Mouse (Mus musculus): Measurements from ENCODE around the gene Cd69. TPM values are rescaled to one million over a fixed set of nuclear protein-coding genes. Genes with fewer than 3 reads are reported as not detected.
A peak's percentile ranks its signal among the peaks of the same experiment; 100 is the strongest.

Gene Cd69
- polyA plus RNA-seq, 1 experiment from 2014 or later, result 0.48 TPM

DNA sequence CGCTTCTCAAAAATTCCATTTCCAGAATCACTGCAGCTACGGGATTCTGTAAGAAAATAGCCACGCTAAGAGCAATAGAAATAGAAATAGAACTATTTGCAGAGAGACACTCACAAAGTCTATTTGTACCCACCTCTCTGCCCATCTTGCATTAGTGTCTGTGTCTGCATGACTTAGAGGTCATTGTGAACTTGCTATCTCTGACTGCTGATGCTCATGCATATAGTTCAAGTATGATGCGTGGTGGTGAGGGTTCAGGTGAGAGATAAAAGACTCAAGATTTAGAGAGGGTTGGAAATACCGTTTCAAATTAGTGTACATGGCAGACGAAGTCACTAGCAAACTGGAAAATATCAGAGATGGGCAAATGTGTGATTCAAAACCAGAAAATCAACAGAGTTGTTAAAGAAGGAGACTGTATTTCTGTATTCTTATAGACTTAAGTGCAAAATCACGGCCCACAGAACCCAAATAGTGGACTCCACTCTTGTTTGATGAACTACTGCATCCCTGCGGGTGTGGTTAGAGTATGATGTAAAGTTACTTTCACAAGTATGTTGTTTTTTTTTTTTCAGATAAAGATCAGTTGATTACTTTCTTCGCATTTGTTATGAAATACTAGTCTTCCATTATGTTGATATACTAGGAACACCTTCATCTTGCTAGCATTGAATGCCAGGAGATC, 35.5 kb downstream of the Cd69 start:
- ATAC-seq (ENCODE audit: insufficient read depth, low FRiP score), result no peak
- Histone ChIP-seq H3K4me1 (ENCODE audit: control insufficient read depth, insufficient read depth, low read length) (no peaks in the 10 kb centered on the region; the same call in 1 of the 2 replicates), H3K4me2 (ENCODE audit: low read depth, low read length) (no peak overlapping the region), H3K9me3 (replicated peaks; ENCODE audit: control insufficient read depth, low read length) (no peaks in the 10 kb centered on the region), H3K4me3 (replicated peaks; ENCODE audit: low read length) (no peak overlapping the region), H3K27me3 (ENCODE audit: control insufficient read depth, insufficient read depth, low read length) (no peaks in the 10 kb centered on the region), H3K27ac (ENCODE audit: low read length) (no peak overlapping the region), H3K36me3 (ENCODE audit: control insufficient read depth, insufficient read depth, low read length) (no peaks in the 10 kb centered on the region), H3K9ac (ENCODE audit: low read length) (no peak overlapping the region)
- 85% methylated on average over 9 of the region's 9 CpGs for WGBS

DNA sequence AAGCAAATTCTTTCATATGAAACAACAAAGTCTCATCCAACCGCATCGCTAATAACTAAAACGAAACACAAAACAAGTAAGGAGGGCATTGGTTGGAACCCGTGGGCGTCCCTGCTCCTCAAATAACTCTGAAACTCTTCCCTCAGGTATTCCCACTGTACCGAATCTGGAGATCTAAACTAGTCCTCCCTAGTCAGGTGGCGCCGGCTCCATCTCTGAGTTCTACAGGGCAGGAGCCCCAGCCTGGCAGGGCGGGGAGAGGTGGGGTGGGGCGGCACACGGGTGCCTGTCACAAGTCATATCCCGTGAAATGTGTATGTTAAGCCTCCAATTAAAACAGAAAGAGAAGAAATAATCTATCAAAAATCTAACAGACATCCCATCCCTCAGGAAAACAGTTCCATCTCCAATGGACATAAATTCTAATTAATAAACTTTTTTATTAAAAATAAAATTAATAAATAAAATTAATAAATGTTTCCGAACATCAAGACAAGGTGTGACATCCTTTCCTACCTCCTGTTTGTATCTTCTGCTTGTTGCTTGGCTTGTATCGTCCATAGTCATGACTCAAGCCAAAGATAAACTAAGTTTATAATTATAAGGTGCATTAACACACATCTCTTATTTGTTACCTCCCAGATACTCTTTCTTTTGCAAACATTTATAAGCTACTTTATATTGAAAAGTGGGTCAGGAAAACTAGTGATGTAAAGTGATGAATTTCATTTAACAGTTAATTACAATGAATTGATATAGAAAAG, 36.8 kb downstream of the Cd69 start:
- no peaks in the 10 kb centered on the region for H3K27me3 ChIP-seq (ENCODE audit: control insufficient read depth, insufficient read depth, low read length)
- 10% methylated on average over 14 of the region's 14 CpGs for WGBS
- peak overlapping the region; percentile 59 for H3K4me2 ChIP-seq (ENCODE audit: low read depth, low read length)
- no peaks in the 10 kb centered on the region for H3K36me3 ChIP-seq (ENCODE audit: control insufficient read depth, insufficient read depth, low read length)
- peak; percentile 79 for ATAC-seq (ENCODE audit: insufficient read depth, low FRiP score)
- H3K9ac ChIP-seq (ENCODE audit: low read length), result peak overlapping the region; percentile 82
- H3K4me3 ChIP-seq (replicated peaks; ENCODE audit: low read length), result peak overlapping the region; percentile 74
- H3K9me3 ChIP-seq (replicated peaks; ENCODE audit: control insufficient read depth, low read length), result no peaks in the 10 kb centered on the region
- H3K27ac ChIP-seq (ENCODE audit: low read length), result peak overlapping the region; percentile 81
- H3K4me1 ChIP-seq (ENCODE audit: control insufficient read depth, insufficient read depth, low read length), result no peaks in the 10 kb centered on the region; the same call in 1 of the 2 replicates

DNA sequence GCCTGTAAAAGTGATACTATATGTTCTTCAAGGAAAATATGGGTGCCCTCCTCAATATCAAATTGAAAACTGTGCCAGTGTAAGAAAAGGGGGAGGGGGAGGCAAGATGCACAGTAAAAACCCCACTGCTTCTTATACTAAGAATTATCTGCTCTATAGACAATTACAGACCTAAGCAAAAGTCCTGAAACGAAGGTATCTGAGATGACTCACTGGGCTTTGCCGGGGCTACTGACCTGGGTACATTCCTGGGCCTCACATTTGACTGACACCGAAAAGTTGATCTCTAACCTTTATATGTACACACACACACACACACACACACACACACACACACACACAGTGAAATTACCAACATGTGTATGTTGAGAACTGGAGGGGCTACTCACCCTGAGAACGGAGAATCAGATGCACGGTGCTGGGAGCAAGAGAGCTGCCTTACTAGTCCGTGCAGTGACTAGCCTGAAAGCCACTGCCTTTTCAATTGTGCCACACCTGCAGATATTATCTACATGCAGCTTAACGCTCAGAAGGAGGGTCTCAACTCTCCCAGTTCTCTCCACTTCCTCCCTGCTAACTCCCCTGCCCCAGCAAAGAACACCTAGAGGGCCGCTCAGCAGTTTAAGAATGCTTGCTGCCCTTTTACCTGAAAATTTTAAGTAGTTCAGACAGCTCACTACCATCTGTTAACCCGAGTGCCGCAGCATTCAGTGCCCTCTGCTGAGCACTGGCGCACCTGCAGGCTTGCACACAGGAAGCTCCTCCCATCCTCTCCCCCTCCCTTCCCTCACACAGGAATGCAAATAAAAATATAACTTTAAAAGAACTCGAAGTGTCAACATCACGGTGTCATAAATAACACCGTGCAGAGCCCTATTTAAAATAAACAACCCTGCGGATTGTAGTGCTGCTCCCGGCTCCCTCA, 37.6 kb downstream of the Cd69 start:
- Histone ChIP-seq H3K4me3 (replicated peaks; ENCODE audit: low read length) (peak overlapping the region; percentile 74), H3K36me3 (ENCODE audit: control insufficient read depth, insufficient read depth, low read length) (no peaks in the 10 kb centered on the region), H3K27ac (ENCODE audit: low read length) (peak overlapping the region; percentile 81), H3K9me3 (replicated peaks; ENCODE audit: control insufficient read depth, low read length) (no peaks in the 10 kb centered on the region), H3K27me3 (ENCODE audit: control insufficient read depth, insufficient read depth, low read length) (no peaks in the 10 kb centered on the region), H3K4me2 (ENCODE audit: low read depth, low read length) (peak overlapping the region; percentile 59), H3K4me1 (ENCODE audit: control insufficient read depth, insufficient read depth, low read length) (peaks cover 3% of the 10 kb centered on the region; the same call in 1 of the 2 replicates), H3K9ac (ENCODE audit: low read length) (peak overlapping the region; percentile 82)
- 9% methylated on average over 16 of the region's 16 CpGs for WGBS
- peak; percentile 93 for ATAC-seq (ENCODE audit: insufficient read depth, low FRiP score)

DNA sequence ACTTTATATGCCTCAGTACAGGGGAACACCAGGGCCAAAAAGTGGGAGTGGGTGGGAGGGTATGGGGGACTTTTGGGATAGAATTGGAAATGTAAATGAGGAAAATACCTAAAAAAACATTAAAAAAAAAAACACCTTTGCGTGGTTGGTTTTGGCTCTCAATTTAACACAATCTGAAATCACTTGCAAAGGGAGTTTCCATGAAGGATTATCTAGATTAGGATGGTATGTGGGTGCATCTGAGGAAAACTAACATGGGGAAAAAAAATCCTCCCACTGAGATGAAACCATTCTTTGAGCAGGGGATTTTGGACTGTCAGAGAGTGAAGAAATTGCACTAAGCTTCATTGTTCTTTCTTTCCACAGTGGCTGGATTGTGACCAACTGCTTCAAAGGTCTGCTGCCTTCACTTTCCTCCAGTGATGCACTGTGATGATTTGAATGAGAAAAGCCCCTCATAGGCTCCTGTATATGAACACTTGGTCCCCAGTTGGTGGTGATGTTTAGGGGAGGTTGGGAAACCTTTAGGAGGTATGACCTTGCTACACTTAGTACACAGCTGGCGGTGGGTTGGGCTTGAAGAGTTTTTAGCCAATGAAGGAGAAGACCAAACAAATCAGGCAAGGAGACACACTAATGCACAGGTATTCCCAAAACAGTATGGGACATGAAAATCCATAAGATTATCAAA, 38.4 kb downstream of the Cd69 start:
- Histone ChIP-seq H3K4me3 (replicated peaks; ENCODE audit: low read length) (peak overlapping the region; percentile 74; the same call in 1 of the 2 replicates), H3K27me3 (ENCODE audit: control insufficient read depth, insufficient read depth, low read length) (no peaks in the 10 kb centered on the region), H3K9ac (ENCODE audit: low read length) (peak overlapping the region; percentile 62; the same call in 1 of the 2 replicates), H3K4me1 (ENCODE audit: control insufficient read depth, insufficient read depth, low read length) (peaks cover 4% of the 10 kb centered on the region; the same call in 1 of the 2 replicates), H3K36me3 (ENCODE audit: control insufficient read depth, insufficient read depth, low read length) (no peaks in the 10 kb centered on the region), H3K9me3 (replicated peaks; ENCODE audit: control insufficient read depth, low read length) (no peaks in the 10 kb centered on the region), H3K4me2 (ENCODE audit: low read depth, low read length) (peak overlapping the region; percentile 59), H3K27ac (ENCODE audit: low read length) (peak overlapping the region; percentile 81)
- 89% methylated on average over 2 of the region's 2 CpGs for WGBS
- ATAC-seq (ENCODE audit: insufficient read depth, low FRiP score), result no peak

DNA sequence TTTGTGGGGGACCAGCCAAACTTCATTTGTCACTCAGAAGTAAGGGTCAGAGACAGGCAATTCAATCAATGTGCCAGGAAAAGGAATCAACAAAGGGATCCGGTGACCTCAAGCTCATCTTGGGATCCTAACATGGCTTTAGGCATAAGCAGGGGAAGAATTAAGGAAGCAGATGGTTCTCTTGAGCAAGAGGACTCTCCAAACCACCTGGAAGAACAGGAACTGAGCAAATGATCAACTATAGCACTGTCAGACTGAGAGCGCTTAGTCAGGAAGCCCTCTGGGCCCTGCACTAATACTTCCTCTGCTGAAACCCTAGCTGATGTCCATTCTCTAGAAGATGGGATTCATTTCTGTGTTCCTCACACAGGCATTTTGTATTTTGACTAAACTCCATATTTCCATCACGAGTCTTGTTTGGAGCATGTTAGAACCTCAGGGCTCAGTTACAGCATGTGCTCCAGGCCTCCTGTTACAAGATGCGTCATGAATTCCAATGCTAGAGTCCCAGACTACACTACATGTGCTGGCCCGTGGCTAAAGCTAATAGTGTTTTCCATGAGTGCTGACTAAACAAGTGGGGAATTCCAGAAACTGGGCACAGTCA, 39.3 kb downstream of the Cd69 start:
- peak overlapping the region; percentile 2; the same call in 1 of the 2 replicates for H3K4me2 ChIP-seq (ENCODE audit: low read depth, low read length)

DNA sequence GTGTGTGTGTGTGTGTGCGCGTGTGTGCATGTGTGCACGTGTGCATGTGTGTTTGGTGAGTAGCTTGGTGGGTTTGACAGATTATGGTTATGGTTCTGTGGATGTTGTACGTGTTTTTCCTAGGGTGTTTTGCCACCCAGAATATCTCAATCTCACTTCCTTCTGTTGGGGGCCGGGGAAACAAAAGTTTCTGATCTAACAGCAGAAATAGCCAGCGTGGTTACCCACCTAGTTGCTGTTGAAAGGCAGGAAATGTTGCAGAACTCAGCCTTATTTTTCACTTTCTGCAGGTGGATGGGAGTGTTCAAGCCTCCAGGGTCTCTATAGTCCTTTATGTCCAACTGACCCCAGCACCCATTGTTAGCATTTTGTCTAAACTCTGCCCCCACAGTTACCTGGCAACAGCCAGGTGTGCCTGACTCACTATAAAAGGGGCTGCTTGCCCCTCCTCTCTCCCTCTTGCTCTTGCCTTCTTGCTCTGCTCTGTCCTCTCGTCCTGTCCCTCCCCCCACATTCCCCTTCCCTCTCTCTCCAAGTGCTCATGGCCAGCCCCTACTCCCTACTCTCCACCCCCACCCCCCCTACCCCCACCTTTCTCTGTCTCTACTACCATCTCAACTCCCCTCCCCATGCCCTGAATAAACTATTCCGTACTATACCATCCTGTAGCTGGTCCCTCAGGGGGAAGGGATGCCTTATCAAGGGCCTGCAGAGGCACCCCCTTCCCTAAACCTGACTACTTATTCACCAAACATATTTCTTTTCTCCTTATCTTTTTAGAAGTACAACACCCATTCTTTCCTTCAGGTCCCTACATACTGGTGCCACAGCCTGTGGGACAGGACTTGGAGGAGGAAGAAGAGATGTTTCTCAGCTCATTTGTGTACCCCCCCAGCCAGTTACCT, 40.5 kb downstream of the Cd69 start:
- ATAC-seq (ENCODE audit: insufficient read depth, low FRiP score), result no peak
- peaks cover 13% of the 10 kb centered on the region for H3K4me1 ChIP-seq (ENCODE audit: control insufficient read depth, insufficient read depth, low read length)
- no peaks in the 10 kb centered on the region for H3K27me3 ChIP-seq (ENCODE audit: control insufficient read depth, insufficient read depth, low read length)
- H3K27ac ChIP-seq (ENCODE audit: low read length), result peak overlapping the region; percentile 62
- H3K4me2 ChIP-seq (ENCODE audit: low read depth, low read length), result peak overlapping the region; percentile 2; the same call in 1 of the 2 replicates
- H3K4me3 ChIP-seq (replicated peaks; ENCODE audit: low read length), result no peak overlapping the region
- H3K9ac ChIP-seq (ENCODE audit: low read length), result no peak overlapping the region
- no peaks in the 10 kb centered on the region for H3K36me3 ChIP-seq (ENCODE audit: control insufficient read depth, insufficient read depth, low read length)
- WGBS, result 64% methylated on average over 8 of the region's 8 CpGs
- H3K9me3 ChIP-seq (replicated peaks; ENCODE audit: control insufficient read depth, low read length), result no peaks in the 10 kb centered on the region

More for the DNA sequence above, 39.3 kb downstream of the Cd69 start:
- Histone ChIP-seq H3K4me1 (ENCODE audit: control insufficient read depth, insufficient read depth, low read length) (peaks cover 7% of the 10 kb centered on the region; the same call in 1 of the 2 replicates), H3K4me3 (replicated peaks; ENCODE audit: low read length) (no peak overlapping the region), H3K27ac (ENCODE audit: low read length) (peak overlapping the region; percentile 62), H3K9ac (ENCODE audit: low read length) (no peak overlapping the region), H3K36me3 (ENCODE audit: control insufficient read depth, insufficient read depth, low read length) (no peaks in the 10 kb centered on the region), H3K27me3 (ENCODE audit: control insufficient read depth, insufficient read depth, low read length) (no peaks in the 10 kb centered on the region), H3K9me3 (replicated peaks; ENCODE audit: control insufficient read depth, low read length) (no peaks in the 10 kb centered on the region)
- WGBS, result 73% methylated on average over 5 of the region's 5 CpGs
- no peak for ATAC-seq (ENCODE audit: insufficient read depth, low FRiP score)

DNA sequence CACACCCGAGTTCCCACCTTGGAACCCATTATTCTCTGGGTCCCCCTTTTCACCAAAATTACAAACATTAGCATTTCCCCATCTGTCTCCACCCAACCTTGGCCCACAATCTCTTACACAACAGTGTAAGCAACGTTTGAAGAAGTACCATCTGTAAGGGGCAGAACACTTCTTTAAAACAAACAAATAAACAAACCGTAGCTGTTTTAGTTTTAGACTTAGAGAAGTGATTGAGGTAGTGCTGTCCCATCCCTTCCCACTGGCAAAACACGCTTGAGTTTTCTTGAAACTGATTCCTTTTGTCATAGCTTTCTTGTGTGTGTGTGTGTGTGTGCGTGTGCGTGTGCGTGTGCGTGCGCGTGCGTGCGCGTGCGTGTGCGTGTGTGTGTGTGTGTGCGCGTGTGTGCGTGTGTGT, 41.3 kb downstream of the Cd69 start:
- H3K4me3 ChIP-seq (replicated peaks; ENCODE audit: low read length), result no peak overlapping the region
- WGBS, result 60% methylated on average over 12 of the region's 18 CpGs
- no peaks in the 10 kb centered on the region for H3K9me3 ChIP-seq (replicated peaks; ENCODE audit: control insufficient read depth, low read length)
- no peaks in the 10 kb centered on the region for H3K27me3 ChIP-seq (ENCODE audit: control insufficient read depth, insufficient read depth, low read length)
- no peak overlapping the region for H3K9ac ChIP-seq (ENCODE audit: low read length)
- no peaks in the 10 kb centered on the region for H3K36me3 ChIP-seq (ENCODE audit: control insufficient read depth, insufficient read depth, low read length)
- ATAC-seq (ENCODE audit: insufficient read depth, low FRiP score), result no peak
- no peak overlapping the region for H3K4me2 ChIP-seq (ENCODE audit: low read depth, low read length)
- peak overlapping the region; percentile 46; the same call in 1 of the 2 replicates for H3K27ac ChIP-seq (ENCODE audit: low read length)
- peaks cover 20% of the 10 kb centered on the region for H3K4me1 ChIP-seq (ENCODE audit: control insufficient read depth, insufficient read depth, low read length)
